Mouse (Mus musculus) embryonic facial prominence, embryonic 12.5 days (tissue): ENCODE results near the gene Pld2. TPM values are rescaled to one million over a fixed set of nuclear protein-coding genes. Genes with fewer than 3 reads are reported as not detected.
"Not testable (repeated sequence)": the region's sequence is repeated elsewhere in the genome, so short reads cannot be mapped to it uniquely, and the experiment has no call there.

Experiments
- ATAC-seq: fragments of 200-750 bp; cut with Nextera tagmentation; 2 replicates; pipeline ENCODE4 v1.8.0; 2017; ENCODE audit not compliant: insufficient number of reproducible peaks, insufficient read depth, low FRiP score, low TSS enrichment
- H3K27ac ChIP-seq: fragments of 300-500 bp; sonication (generic); 2 replicates; pipeline ENCODE4 v1.5.1; 2016; ENCODE audit warnings: mild to moderate bottlenecking
- H3K27me3 ChIP-seq: fragments of 300-500 bp; sonication (generic); 2 replicates; pipeline ENCODE4 v1.6.1; 2016; ENCODE audit warnings: mild to moderate bottlenecking, moderate library complexity
- H3K36me3 ChIP-seq: fragments of 300-500 bp; sonication (generic); 2 replicates; pipeline ENCODE4 v1.6.1; 2016; ENCODE audit warnings: mild to moderate bottlenecking
- H3K4me1 ChIP-seq: fragments of 300-500 bp; sonication (generic); 2 replicates; pipeline ENCODE4 v1.6.1; 2016
- H3K4me2 ChIP-seq: fragments of 300-500 bp; sonication (generic); replicated peaks from 2 replicates; pipeline ENCODE4 v1.6.1; 2016; ENCODE audit warnings: mild to moderate bottlenecking, moderate library complexity
- H3K4me3 ChIP-seq: fragments of 300-500 bp; sonication (generic); 2 replicates; pipeline ENCODE4 v1.5.1; 2016; ENCODE audit warnings: mild to moderate bottlenecking
- H3K9ac ChIP-seq: fragments of 300-500 bp; sonication (generic); 2 replicates; pipeline ENCODE4 v1.6.1; 2016; ENCODE audit warnings: mild to moderate bottlenecking, moderate library complexity
- H3K9me3 ChIP-seq: fragments of 300-500 bp; sonication (generic); 2 replicates; pipeline ENCODE4 v1.6.1; 2016; ENCODE audit warnings: mild to moderate bottlenecking, moderate library complexity
- WGBS: fragments of 180-500 bp; shearing (Covaris S2); methylation state at CpG from one replicate; pipeline ENCODE4 v1.1.7; 2016; 5-methylcytosine and 5-hydroxymethylcytosine counted together
- polyA plus RNA-seq: library from polyadenylated mRNA; unstranded; fragments of >200 nt; fragmentation: Nextera tagmentation; extraction: Ambion mirVana; gene quantifications from 2 replicates; pipeline ENCODE4 v1.2.1, GENCODE M21; 2016

Gene Pld2
- polyA plus RNA-seq, 1 experiment from 2014 or later: 6.7 TPM

DNA sequence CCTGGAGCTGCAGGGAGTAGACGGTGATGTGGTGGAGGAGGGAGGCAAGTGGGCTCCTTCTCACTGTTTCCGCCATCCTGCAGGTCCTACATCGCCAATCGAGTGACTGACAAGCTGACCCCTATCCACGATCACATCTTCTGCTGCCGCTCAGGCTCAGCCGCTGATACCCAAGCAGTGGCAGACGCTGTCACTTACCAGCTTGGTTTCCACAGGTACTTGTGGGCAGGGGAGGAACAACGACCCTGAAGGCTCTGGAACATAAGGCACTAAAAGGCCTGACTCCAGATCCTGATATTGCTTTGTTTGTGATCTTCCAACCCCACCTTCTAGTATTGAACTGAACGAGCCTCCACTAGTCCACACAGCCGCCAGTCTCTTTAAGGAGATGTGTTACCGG lies 13.7 kb upstream of the Pld2 start:
- peak overlapping the region; percentile 63 for H3K4me3 ChIP-seq
- H3K9ac ChIP-seq: peak overlapping the region; percentile 81
- peaks cover 8% of the 10 kb centered on the region for H3K4me1 ChIP-seq
- peak overlapping the region; percentile 76 for H3K4me2 ChIP-seq
- no peak overlapping the region for H3K27ac ChIP-seq
- H3K27me3 ChIP-seq: no peaks in the 10 kb centered on the region
- H3K36me3 ChIP-seq: peaks cover 34% of the 10 kb centered on the region
- ATAC-seq: no peak
- WGBS: 87% methylated on average over 12 of the region's 12 CpGs
- H3K9me3 ChIP-seq: no peaks in the 10 kb centered on the region

DNA sequence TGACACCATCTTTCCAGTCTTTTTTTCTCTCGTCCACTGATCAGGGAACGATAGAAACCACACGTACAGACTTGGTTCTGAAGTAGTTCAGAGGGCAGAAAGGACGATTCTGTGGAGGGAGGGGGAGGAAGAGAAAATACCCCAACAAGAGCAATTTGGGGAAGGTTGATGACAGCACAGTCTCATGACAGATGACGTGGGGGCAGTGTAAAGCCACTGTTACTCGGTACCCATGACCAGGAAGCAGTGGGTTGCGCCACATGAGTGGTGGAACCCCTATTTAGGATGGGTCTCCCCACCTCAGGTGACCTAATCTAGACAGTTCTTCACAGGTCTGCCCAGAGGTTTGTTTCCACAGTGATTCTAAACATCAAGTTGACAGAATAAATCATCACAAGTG lies 11.3 kb upstream of the Pld2 start:
- H3K9ac ChIP-seq: no peak overlapping the region
- peaks cover 34% of the 10 kb centered on the region for H3K36me3 ChIP-seq
- WGBS: 87% methylated on average over 7 of the region's 7 CpGs
- H3K4me3 ChIP-seq: no peak overlapping the region
- no peak overlapping the region for H3K4me2 ChIP-seq
- ATAC-seq: no peak
- H3K27ac ChIP-seq: no peak overlapping the region
- no peaks in the 10 kb centered on the region for H3K9me3 ChIP-seq
- peaks cover 8% of the 10 kb centered on the region for H3K4me1 ChIP-seq
- H3K27me3 ChIP-seq: no peaks in the 10 kb centered on the region

DNA sequence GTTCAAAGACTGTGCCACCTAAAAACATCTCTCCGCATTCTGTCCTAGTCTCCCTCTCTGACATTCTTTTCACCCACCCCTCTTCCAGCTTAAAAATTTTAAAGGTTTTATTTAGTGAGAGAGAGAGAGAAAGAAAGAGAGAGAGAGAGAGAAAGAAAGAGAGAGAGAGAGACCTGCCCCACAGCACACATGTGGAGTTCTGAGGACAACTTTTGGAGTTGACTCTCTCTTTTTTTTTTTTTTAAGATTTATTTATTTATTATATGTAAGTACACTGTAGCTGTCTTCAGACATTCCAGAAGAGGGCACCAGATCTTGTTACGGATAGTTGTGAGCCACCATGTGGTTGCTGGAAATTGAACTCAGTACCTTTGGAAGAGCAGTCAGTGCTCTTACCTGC lies 8.8 kb upstream of the Pld2 start:
- not testable (repeated sequence) for H3K27me3 ChIP-seq, H3K9ac ChIP-seq, H3K4me1 ChIP-seq, H3K4me3 ChIP-seq, H3K27ac ChIP-seq, ATAC-seq, H3K4me2 ChIP-seq, H3K9me3 ChIP-seq
- 84% methylated on average over 2 of the region's 2 CpGs for WGBS
- H3K36me3 ChIP-seq: peaks cover 32% of the 10 kb centered on the region

DNA sequence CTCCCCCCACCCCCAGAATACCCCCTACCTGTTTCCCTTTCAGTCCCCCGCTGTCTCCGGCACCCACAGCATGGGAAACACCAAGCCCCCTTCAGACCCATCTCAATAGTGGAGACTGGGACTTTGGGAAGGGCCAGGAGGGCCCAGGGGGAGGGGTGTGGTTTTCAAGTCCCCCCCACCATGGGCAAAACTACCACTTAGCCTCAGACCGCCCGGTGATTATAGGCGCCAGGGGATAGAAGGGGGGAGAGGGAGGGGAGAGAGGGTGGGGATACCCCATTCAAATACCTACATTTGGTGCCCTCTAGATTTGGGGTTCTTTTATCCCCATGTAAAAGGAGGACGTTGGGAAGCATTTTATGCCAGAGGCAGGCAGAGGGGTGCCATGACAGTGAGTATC lies 7.0 kb upstream of the Pld2 start, which contains the start of gene Gm40193:
Gene Gm40193 (minus strand): TSS at position 101 of the 400 bp plus-strand sequence.
- Histone ChIP-seq H3K4me3 (no peak within 1 kb of the TSS), H3K36me3 (peaks cover 14% of the 10 kb centered on the region), H3K27ac (no peak within 1 kb of the TSS), H3K9ac (no peak within 1 kb of the TSS), H3K4me1 (no peaks in the 10 kb centered on the region), H3K9me3 (no peaks in the 10 kb centered on the region), H3K4me2 (no peak within 1 kb of the TSS), H3K27me3 (no peaks in the 10 kb centered on the region)
- 72% methylated on average over 6 of the region's 6 CpGs for WGBS
- ATAC-seq: no peak

DNA sequence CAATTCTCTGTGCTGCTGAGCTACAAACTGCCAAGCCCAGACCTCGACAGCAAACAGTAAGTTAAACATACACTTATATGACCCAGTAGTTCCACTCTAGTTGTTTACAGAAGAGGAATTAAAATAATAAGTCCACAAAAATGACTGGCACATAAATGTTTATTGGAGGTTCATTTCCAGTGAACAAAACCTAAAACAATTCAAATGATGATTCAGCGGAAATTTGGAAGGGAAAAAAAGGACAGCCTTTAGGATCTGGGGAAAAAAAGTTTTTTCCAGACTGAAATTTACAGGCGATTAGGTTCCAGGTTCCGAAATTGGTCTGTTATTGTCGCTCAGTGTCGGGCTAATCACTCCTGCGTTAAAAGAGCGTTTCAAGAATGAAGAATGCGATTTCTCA lies 441 bp upstream of the Pld2 start:
- peaks cover 24% of the 10 kb centered on the region for H3K27me3 ChIP-seq
- H3K4me2 ChIP-seq: peak overlapping the region; percentile 91
- peak overlapping the region; percentile 64 for H3K4me3 ChIP-seq
- no peaks in the 10 kb centered on the region for H3K4me1 ChIP-seq
- 19% methylated on average over 9 of the region's 9 CpGs for WGBS
- no peak for ATAC-seq
- no peaks in the 10 kb centered on the region for H3K9me3 ChIP-seq
- H3K27ac ChIP-seq: no peak overlapping the region
- peak overlapping the region; percentile 66 for H3K9ac ChIP-seq
- H3K36me3 ChIP-seq: no peaks in the 10 kb centered on the region

DNA sequence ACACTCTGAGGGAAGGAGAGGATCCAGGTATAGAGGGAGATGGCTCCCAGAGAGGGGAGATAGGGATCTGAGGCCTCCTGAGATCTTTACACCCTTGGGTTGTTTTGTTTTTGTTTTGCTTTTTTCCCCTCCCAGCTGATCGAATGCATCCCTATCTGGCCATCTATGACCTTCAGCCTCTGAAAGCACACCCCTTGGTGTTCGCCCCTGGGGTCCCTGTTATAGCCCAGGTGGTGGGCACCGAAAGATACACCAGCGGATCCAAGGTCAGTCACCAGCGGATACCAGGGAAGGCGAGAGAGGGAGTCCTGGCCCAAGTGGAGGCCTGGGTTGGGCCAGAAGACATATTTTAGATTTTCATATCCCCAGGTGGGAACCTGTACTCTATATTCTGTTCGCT lies 1.1 kb downstream of the Pld2 start:
- peaks cover 24% of the 10 kb centered on the region for H3K27me3 ChIP-seq
- H3K4me2 ChIP-seq: peak overlapping the region; percentile 91
- ATAC-seq: no peak
- WGBS: 87% methylated on average over 7 of the region's 7 CpGs
- no peaks in the 10 kb centered on the region for H3K9me3 ChIP-seq
- no peaks in the 10 kb centered on the region for H3K36me3 ChIP-seq
- no peaks in the 10 kb centered on the region for H3K4me1 ChIP-seq
- H3K4me3 ChIP-seq: no peak overlapping the region
- H3K9ac ChIP-seq: no peak overlapping the region
- H3K27ac ChIP-seq: no peak overlapping the region

DNA sequence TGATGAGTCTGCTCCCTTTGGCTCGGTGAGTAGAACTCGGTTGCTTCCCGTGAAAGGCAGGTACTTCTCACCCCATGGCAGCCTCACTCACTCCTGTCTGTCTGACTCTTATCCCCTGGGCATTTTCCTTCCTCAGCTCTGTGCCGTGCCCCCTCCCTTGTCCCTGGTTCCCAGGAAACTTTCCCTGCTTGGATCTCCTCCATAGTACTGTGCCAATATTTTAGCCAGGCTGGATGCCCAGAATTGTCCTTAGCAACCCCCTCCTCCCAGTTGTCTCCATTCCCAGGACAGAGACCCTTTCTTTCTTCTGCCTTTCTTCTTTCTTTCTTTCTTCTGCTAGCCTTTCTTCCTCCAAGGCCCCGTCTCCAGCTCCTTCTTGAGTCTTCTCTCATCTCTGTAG lies 1.6 kb downstream of the Pld2 start:
- ATAC-seq: no peak
- H3K27me3 ChIP-seq: peaks cover 24% of the 10 kb centered on the region
- no peaks in the 10 kb centered on the region for H3K4me1 ChIP-seq
- no peak overlapping the region for H3K4me2 ChIP-seq
- WGBS: 67% methylated on average over 5 of the region's 5 CpGs
- H3K9me3 ChIP-seq: no peaks in the 10 kb centered on the region
- no peak overlapping the region for H3K27ac ChIP-seq
- H3K36me3 ChIP-seq: no peaks in the 10 kb centered on the region
- H3K4me3 ChIP-seq: no peak overlapping the region
- no peak overlapping the region for H3K9ac ChIP-seq

DNA sequence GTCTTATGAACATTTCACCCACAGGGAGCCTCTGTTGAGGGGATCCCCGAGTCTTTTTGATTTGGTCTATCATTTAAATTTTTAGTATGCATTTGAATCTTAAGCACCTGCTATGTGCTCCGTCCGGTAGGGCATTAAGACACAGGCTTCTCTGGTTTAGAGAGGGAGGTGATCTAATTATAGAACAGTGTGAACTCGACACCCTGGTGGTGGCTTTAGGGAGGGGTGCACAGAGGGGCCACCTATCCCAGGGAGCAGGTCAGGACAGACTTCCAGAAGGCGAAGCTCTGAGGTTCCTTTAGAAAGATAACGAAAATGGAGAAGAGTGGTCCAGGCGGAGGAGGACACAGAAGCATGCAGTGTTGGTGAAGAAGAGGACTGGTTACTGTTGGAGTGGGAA lies 4.6 kb downstream of the Pld2 start:
- H3K36me3 ChIP-seq: no peaks in the 10 kb centered on the region
- no peak for ATAC-seq
- no peak overlapping the region for H3K9ac ChIP-seq
- 62% methylated on average over 7 of the region's 7 CpGs for WGBS
- H3K4me3 ChIP-seq: no peak overlapping the region
- H3K27ac ChIP-seq: no peak overlapping the region
- no peaks in the 10 kb centered on the region for H3K4me1 ChIP-seq
- no peak overlapping the region for H3K4me2 ChIP-seq
- H3K9me3 ChIP-seq: no peaks in the 10 kb centered on the region
- H3K27me3 ChIP-seq: peaks cover 21% of the 10 kb centered on the region

DNA sequence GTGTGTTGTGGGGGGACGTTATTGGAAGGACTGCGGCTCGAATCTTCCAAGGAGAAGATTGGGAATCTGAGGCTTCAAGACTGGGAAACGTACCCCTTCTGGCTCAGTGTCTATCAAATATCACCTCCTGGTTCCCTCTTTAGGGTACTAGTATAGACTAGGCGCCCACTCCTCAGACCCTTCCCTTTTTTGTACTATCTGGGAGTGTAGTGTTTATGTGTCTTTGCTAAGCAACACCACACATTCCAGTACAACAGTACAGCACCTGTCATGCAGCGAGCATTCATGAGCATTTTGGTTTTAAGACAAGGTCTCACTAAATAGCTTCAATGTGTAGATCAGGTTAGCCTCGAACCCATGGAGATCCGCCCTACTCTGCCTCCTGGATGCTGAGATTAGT lies 11.7 kb downstream of the Pld2 start:
- H3K27me3 ChIP-seq: no peaks in the 10 kb centered on the region
- H3K36me3 ChIP-seq: no peaks in the 10 kb centered on the region
- no peak for ATAC-seq
- H3K4me2 ChIP-seq: no peak overlapping the region
- H3K27ac ChIP-seq: no peak overlapping the region
- H3K9me3 ChIP-seq: no peaks in the 10 kb centered on the region
- H3K4me1 ChIP-seq: peaks cover 6% of the 10 kb centered on the region; the same call in 1 of the 2 replicates
- no peak overlapping the region for H3K9ac ChIP-seq
- 80% methylated on average over 8 of the region's 8 CpGs for WGBS
- no peak overlapping the region for H3K4me3 ChIP-seq

DNA sequence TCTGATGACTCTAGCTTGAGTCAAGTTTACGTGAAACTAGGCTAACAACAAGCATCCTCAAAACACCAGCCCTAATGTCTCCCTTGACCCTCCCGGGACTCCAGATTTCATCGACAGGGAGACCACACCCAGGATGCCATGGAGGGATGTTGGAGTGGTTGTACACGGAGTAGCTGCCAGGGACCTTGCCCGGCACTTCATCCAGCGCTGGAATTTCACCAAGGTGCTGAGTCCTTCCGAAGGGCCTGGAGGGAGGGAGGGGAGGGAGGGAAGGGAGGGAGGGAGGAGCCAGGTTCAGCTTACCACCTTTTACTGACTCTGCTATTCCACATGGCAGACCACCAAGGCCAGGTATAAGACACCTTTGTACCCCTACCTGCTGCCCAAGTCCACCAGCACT lies 14.1 kb downstream of the Pld2 start:
- Histone ChIP-seq H3K4me1 (peaks cover 6% of the 10 kb centered on the region; the same call in 1 of the 2 replicates), H3K4me3 (no peak overlapping the region), H3K9me3 (no peaks in the 10 kb centered on the region), H3K36me3 (no peaks in the 10 kb centered on the region), H3K27me3 (no peaks in the 10 kb centered on the region), H3K4me2 (no peak overlapping the region), H3K9ac (no peak overlapping the region), H3K27ac (no peak overlapping the region)
- no peak for ATAC-seq
- 22% methylated on average over 7 of the region's 7 CpGs for WGBS

DNA sequence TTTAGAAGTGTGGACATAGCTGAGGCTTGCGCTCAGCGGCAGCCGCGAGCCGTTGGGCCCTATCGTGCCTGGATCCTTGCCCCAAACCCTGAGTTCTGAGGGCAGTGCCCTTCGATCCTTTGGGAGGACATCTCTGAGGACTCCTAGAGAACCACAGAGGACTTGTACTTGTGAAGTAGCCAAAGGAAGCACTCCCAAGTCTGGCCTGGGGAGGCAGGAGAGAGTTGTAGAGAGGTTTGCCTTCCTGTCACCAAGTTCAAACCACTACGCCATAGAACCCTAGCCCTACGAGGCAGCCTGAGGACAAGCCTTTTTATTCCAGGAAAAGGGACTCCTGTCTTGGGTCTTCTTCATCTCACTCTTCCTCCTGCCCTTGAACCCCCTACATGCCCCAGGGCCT lies 17.7 kb downstream of the Pld2 start:
- Histone ChIP-seq H3K9ac (no peak overlapping the region), H3K27ac (no peak overlapping the region), H3K27me3 (no peaks in the 10 kb centered on the region), H3K36me3 (no peaks in the 10 kb centered on the region), H3K9me3 (no peaks in the 10 kb centered on the region), H3K4me1 (peaks cover 9% of the 10 kb centered on the region; the same call in 1 of the 2 replicates), H3K4me2 (no peak overlapping the region), H3K4me3 (no peak overlapping the region)
- no peak for ATAC-seq
- 90% methylated on average over 9 of the region's 9 CpGs for WGBS

DNA sequence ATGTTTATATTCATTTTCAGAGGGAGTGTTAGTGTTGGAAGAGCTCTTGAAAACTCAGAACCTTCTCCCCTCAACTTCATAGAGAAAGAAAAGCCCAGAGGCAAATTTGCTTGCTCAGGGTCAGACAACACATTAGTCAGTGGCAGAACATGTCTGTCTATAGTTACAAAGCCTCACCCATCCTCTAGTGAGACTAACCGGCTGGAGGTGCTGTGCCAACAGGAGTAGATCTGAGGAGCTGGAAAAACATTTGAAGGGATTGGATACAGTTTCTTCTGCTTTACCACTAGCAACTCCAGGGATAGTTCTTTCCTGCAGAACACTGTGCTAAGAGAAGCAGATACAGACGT lies 22.0 kb downstream of the Pld2 start:
- 7% methylated on average over 2 of the region's 2 CpGs for WGBS
- no peaks in the 10 kb centered on the region for H3K36me3 ChIP-seq
- peak overlapping the region; percentile 82 for H3K4me3 ChIP-seq
- peaks cover 27% of the 10 kb centered on the region for H3K4me1 ChIP-seq
- no peaks in the 10 kb centered on the region for H3K9me3 ChIP-seq
- H3K27me3 ChIP-seq: no peaks in the 10 kb centered on the region
- H3K9ac ChIP-seq: peak overlapping the region; percentile 83
- H3K4me2 ChIP-seq: peak overlapping the region; percentile 78
- peak overlapping the region; percentile 88 for H3K27ac ChIP-seq
- ATAC-seq: no peak
